Mouse (Mus musculus) forebrain, embryonic 15.5 days (tissue): ENCODE measurements at regions not wholly inside any gene's neighbourhood (a gene's known extent, or its start where the extent isn't known, plus 50 kb on each side); places are given as distances from the start of the nearest gene placed in this dataset.

Experiments
- ATAC-seq: fragments of 200-750 bp; cut with Nextera tagmentation; replicated peaks from 2 replicates; pipeline ENCODE4 v1.8.0; 2017; ENCODE audit warnings: mild to moderate bottlenecking, moderate TSS enrichment, moderate library complexity
- H3K27ac ChIP-seq: fragments of 300-500 bp; sonication (generic); replicated peaks from 2 replicates; pipeline ENCODE4 v1.5.1; 2015; ENCODE audit warnings: mild to moderate bottlenecking, inconsistent platforms
- H3K27me3 ChIP-seq: fragments of 300-500 bp; sonication (generic); 2 replicates; pipeline ENCODE4 v1.6.1; 2015; ENCODE audit warnings: inconsistent platforms
- H3K36me3 ChIP-seq: fragments of 300-500 bp; sonication (generic); 2 replicates; pipeline ENCODE4 v1.6.1; 2015; ENCODE audit warnings: mild to moderate bottlenecking, inconsistent platforms
- H3K4me1 ChIP-seq: fragments of 300-500 bp; sonication (generic); 2 replicates; pipeline ENCODE4 v1.6.1; 2015; ENCODE audit warnings: inconsistent platforms
- H3K4me2 ChIP-seq: fragments of 300-500 bp; sonication (generic); replicated peaks from 2 replicates; pipeline ENCODE4 v1.6.1; 2015; ENCODE audit warnings: mild to moderate bottlenecking, inconsistent platforms
- H3K4me3 ChIP-seq: fragments of 300-500 bp; sonication (generic); 2 replicates; pipeline ENCODE4 v1.5.1; 2015; ENCODE audit warnings: mild to moderate bottlenecking, inconsistent platforms
- H3K9ac ChIP-seq: fragments of 300-500 bp; sonication (generic); replicated peaks from 2 replicates; pipeline ENCODE4 v1.6.1; 2015; ENCODE audit warnings: mild to moderate bottlenecking, inconsistent platforms
- H3K9me3 ChIP-seq: fragments of 300-500 bp; sonication (generic); 2 replicates; pipeline ENCODE4 v1.6.1; 2016; ENCODE audit warnings: inconsistent platforms
- WGBS: fragments of 180-500 bp; shearing (Covaris S2); methylation state at CpG from one replicate; pipeline ENCODE4 v1.1.7; 2015; ENCODE audit warnings: mixed read lengths; 5-methylcytosine and 5-hydroxymethylcytosine counted together

DNA sequence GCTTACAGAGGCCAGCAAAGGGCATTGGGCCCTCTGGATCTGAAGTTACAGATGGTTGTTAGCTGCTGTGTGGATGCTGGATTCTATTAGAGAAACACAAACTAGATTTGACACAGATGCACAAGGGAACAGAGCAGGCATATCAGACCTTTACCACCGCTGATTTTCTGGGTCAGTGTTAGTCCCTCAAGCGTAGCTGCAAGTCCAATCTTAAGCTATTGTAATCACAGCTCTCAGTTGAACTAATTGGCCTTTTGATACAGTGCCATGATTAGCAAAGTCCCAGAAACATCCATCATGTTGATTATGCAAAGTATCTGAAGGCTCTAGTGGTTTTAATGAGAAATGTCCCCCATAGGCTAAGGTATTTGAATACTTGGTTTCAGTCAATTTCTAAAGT is 54.2 kb upstream of the Plppr5 start:
- WGBS, result 48% methylated on average over 2 of the region's 2 CpGs
- no peak overlapping the region for H3K9ac ChIP-seq

GRCm38 (mm10) chr3:117508090-117508489 is 66.5 kb upstream of the Plppr5 start:
- H3K36me3 ChIP-seq, result no peaks in the 10 kb centered on the region
- no peaks in the 10 kb centered on the region for H3K27me3 ChIP-seq
- no peak overlapping the region for H3K27ac ChIP-seq
- no peak overlapping the region for H3K4me2 ChIP-seq
- no peak overlapping the region for H3K4me3 ChIP-seq
- ATAC-seq, result no peak
- no peaks in the 10 kb centered on the region for H3K4me1 ChIP-seq
- no peak overlapping the region for H3K9ac ChIP-seq
- H3K9me3 ChIP-seq, result no peaks in the 10 kb centered on the region

More for the DNA sequence above, 54.2 kb upstream of the Plppr5 start:
- H3K27ac ChIP-seq, result no peak overlapping the region
- no peak overlapping the region for H3K4me2 ChIP-seq
- H3K27me3 ChIP-seq, result no peaks in the 10 kb centered on the region
- no peak for ATAC-seq
- no peaks in the 10 kb centered on the region for H3K36me3 ChIP-seq
- H3K4me1 ChIP-seq, result no peaks in the 10 kb centered on the region
- no peak overlapping the region for H3K4me3 ChIP-seq
- no peaks in the 10 kb centered on the region for H3K9me3 ChIP-seq

DNA sequence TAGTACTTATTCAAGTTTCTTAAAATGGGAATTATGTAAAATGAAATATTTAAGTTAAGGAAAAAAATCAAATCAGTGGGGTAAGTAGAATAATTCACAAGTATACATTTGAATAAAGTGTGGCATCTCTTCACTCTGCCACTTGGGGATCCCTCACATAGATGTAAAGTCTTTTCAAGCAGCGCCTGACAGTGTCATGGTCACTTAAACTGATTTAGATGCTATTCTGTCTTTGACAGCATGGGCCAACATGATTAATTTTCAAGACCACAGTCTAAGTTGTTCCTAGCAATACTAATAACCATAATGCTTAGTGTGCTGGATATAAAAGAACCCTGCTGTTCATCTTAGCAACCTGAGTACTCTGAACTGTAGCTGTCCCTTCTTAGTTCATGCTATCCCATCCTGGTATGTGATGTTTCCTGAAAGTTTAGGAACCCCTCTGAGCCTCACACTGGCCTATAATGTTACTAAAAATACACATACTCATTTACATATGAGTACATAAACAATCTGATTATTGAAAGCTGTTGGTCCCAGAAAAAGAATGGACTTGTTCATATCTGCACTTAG is 68.4 kb upstream of the Plppr5 start:
- H3K36me3 ChIP-seq, result no peaks in the 10 kb centered on the region
- 88% methylated on average over 1 of the region's 1 CpGs for WGBS
- no peak overlapping the region for H3K4me3 ChIP-seq
- H3K4me1 ChIP-seq, result no peaks in the 10 kb centered on the region
- ATAC-seq, result no peak
- H3K27ac ChIP-seq, result no peak overlapping the region
- H3K27me3 ChIP-seq, result no peaks in the 10 kb centered on the region
- no peak overlapping the region for H3K4me2 ChIP-seq
- H3K9ac ChIP-seq, result no peak overlapping the region
- H3K9me3 ChIP-seq, result no peaks in the 10 kb centered on the region

- H3K4me1 ChIP-seq, result no peaks in the 10 kb centered on the region
- ATAC-seq, result no peak
- no peak overlapping the region for H3K27ac ChIP-seq
- H3K9me3 ChIP-seq, result no peaks in the 10 kb centered on the region
- no peak overlapping the region for H3K4me2 ChIP-seq
- no peak overlapping the region for H3K9ac ChIP-seq
- no peaks in the 10 kb centered on the region for H3K27me3 ChIP-seq
- WGBS, result 22% methylated on average over 5 of the region's 5 CpGs
- H3K4me3 ChIP-seq, result no peak overlapping the region
- H3K36me3 ChIP-seq, result no peaks in the 10 kb centered on the region
Observed at GRCm38 (mm10) chr3:117501107-117501506, 73.5 kb upstream of the Plppr5 start.

- Histone ChIP-seq H3K4me1 (no peaks in the 10 kb centered on the region), H3K27ac (no peak overlapping the region), H3K36me3 (no peaks in the 10 kb centered on the region), H3K4me3 (no peak overlapping the region), H3K9me3 (no peaks in the 10 kb centered on the region), H3K4me2 (no peak overlapping the region), H3K27me3 (no peaks in the 10 kb centered on the region), H3K9ac (no peak overlapping the region)
- ATAC-seq, result no peak
- 81% methylated on average over 5 of the region's 5 CpGs for WGBS
Observed at GRCm38 (mm10) chr3:117498138-117498897, 76.3 kb upstream of the Plppr5 start.

GRCm38 (mm10) chr3:117494118-117494517 is 80.5 kb upstream of the Plppr5 start:
- no peak for ATAC-seq
- Histone ChIP-seq H3K27ac (no peak overlapping the region), H3K4me1 (no peaks in the 10 kb centered on the region), H3K9me3 (no peaks in the 10 kb centered on the region), H3K27me3 (no peaks in the 10 kb centered on the region), H3K36me3 (no peaks in the 10 kb centered on the region), H3K4me3 (no peak overlapping the region), H3K4me2 (no peak overlapping the region), H3K9ac (no peak overlapping the region)
- 69% methylated on average over 2 of the region's 2 CpGs for WGBS

DNA sequence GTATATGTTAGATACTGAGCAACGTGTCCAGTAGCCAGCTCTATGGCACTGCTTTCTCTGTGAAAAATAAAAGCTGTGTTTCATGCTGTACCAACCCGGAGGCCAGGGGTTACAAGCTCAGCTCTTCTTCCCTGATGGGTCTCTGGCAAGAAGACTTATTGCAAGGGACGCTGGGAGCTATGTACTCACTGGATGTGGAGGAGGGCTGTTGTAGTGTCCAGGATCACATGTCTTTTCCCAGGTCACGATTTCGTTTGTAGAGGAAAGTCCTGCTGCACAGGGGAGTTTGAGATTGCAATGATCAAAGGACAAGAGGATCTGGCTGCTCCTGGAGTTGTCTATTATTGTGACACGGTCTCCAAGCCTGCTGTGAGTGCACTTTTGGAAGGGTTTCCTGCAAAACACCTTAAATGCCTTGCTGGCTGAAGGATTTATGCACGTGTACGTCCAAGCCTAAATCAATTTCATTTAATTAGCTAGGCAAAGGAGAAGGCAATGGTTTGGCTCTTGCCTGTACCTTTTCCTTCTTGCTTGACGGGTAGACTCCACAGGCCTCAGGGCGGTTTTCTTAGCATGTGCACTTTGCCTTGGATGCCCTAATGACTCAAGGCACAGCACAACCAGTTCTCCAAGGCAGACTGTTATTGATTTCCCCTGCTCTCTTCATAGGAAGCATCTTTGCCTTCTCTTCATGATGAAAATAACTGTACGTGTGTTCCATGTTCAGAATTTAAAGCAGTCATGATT is 87.2 kb upstream of the Plppr5 start:
- no peaks in the 10 kb centered on the region for H3K36me3 ChIP-seq
- H3K9ac ChIP-seq, result no peak overlapping the region
- H3K27ac ChIP-seq, result no peak overlapping the region
- no peaks in the 10 kb centered on the region for H3K27me3 ChIP-seq
- 80% methylated on average over 11 of the region's 11 CpGs for WGBS
- no peaks in the 10 kb centered on the region for H3K9me3 ChIP-seq
- no peaks in the 10 kb centered on the region for H3K4me1 ChIP-seq
- H3K4me2 ChIP-seq, result no peak overlapping the region
- H3K4me3 ChIP-seq, result no peak overlapping the region
- no peak for ATAC-seq

- WGBS, result 82% methylated on average over 2 of the region's 2 CpGs
- H3K27ac ChIP-seq, result no peak overlapping the region
- H3K36me3 ChIP-seq, result no peaks in the 10 kb centered on the region
- ATAC-seq, result no peak
- no peaks in the 10 kb centered on the region for H3K9me3 ChIP-seq
- no peaks in the 10 kb centered on the region for H3K27me3 ChIP-seq
- H3K4me2 ChIP-seq, result no peak overlapping the region
- H3K4me1 ChIP-seq, result no peaks in the 10 kb centered on the region
- H3K9ac ChIP-seq, result no peak overlapping the region
- H3K4me3 ChIP-seq, result no peak overlapping the region
Observed at GRCm38 (mm10) chr3:117486351-117486750, 88.3 kb upstream of the Plppr5 start.

GRCm38 (mm10) chr3:117480131-117480530 is 94.5 kb upstream of the Plppr5 start:
- ATAC-seq, result no peak
- WGBS, result 84% methylated on average over 3 of the region's 3 CpGs
- H3K9me3 ChIP-seq, result no peaks in the 10 kb centered on the region

GRCm38 (mm10) chr3:117459507-117459906 is 98.8 kb upstream of the Plppr4 start:
- no peak overlapping the region for H3K4me3 ChIP-seq
- H3K4me1 ChIP-seq, result no peaks in the 10 kb centered on the region
- no peak for ATAC-seq
- no peak overlapping the region for H3K4me2 ChIP-seq
- H3K9me3 ChIP-seq, result no peaks in the 10 kb centered on the region
- 77% methylated on average over 2 of the region's 2 CpGs for WGBS
- no peaks in the 10 kb centered on the region for H3K27me3 ChIP-seq
- no peak overlapping the region for H3K9ac ChIP-seq
- H3K27ac ChIP-seq, result no peak overlapping the region
- H3K36me3 ChIP-seq, result no peaks in the 10 kb centered on the region

More at GRCm38 (mm10) chr3:117480131-117480530, 94.5 kb upstream of the Plppr5 start:
- H3K27me3 ChIP-seq, result no peaks in the 10 kb centered on the region
- H3K9ac ChIP-seq, result no peak overlapping the region
- no peaks in the 10 kb centered on the region for H3K36me3 ChIP-seq
- no peaks in the 10 kb centered on the region for H3K4me1 ChIP-seq
- no peak overlapping the region for H3K27ac ChIP-seq
- no peak overlapping the region for H3K4me3 ChIP-seq
- no peak overlapping the region for H3K4me2 ChIP-seq

DNA sequence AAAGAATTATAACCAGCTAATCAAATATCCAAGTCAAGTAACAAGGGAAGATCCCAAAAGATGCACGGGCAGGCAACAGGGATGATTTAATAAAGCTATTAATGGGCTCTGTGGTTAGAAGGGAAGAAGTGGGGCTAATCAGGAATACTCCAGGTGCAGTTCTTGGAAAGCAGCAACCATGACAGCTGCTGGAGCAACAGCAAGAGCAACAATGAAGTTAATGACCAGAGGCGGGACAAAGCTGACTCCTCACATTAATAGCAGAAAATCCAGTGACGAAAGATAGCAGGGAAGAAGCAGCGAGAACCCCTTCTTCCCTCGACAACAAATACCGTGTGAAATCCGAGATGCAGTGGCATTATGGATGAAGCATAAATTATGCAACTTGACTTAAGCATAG is 89.9 kb upstream of the Plppr4 start:
- H3K27ac ChIP-seq, result no peak overlapping the region
- no peaks in the 10 kb centered on the region for H3K9me3 ChIP-seq
- H3K4me2 ChIP-seq, result no peak overlapping the region
- no peaks in the 10 kb centered on the region for H3K27me3 ChIP-seq
- H3K4me3 ChIP-seq, result no peak overlapping the region
- no peak for ATAC-seq
- H3K9ac ChIP-seq, result no peak overlapping the region
- H3K4me1 ChIP-seq, result no peaks in the 10 kb centered on the region
- H3K36me3 ChIP-seq, result no peaks in the 10 kb centered on the region
- WGBS, result 78% methylated on average over 7 of the region's 7 CpGs

- Histone ChIP-seq H3K27me3 (no peaks in the 10 kb centered on the region), H3K9ac (no peak overlapping the region)
- WGBS, result 66% methylated on average over 3 of the region's 3 CpGs
Observed at GRCm38 (mm10) chr3:117441887-117442286, 81.2 kb upstream of the Plppr4 start.

More at GRCm38 (mm10) chr3:117441887-117442286, 81.2 kb upstream of the Plppr4 start:
- no peaks in the 10 kb centered on the region for H3K36me3 ChIP-seq
- no peak overlapping the region for H3K4me2 ChIP-seq
- H3K9me3 ChIP-seq, result no peaks in the 10 kb centered on the region
- H3K4me3 ChIP-seq, result no peak overlapping the region
- H3K4me1 ChIP-seq, result no peaks in the 10 kb centered on the region
- no peak for ATAC-seq
- no peak overlapping the region for H3K27ac ChIP-seq
